Mouse (Mus musculus) heart, adult 2 months (tissue): ENCODE measurements around the gene Popdc2.

ENCODE experiments used
- CTCF ChIP-seq: fragments of 200-600 bp; IDR thresholded peaks from 2 replicates; pipeline ENCODE4 v1.8.1; 2022; ENCODE audit warnings: antibody characterized with exemption, mild to moderate bottlenecking, moderate library complexity
- POLR2A ChIP-seq: fragments of 200-500 bp; IDR thresholded peaks from 2 replicates; pipeline ENCODE4 v1.6.1; 2011; ENCODE audit warnings: mild to moderate bottlenecking, low read depth, low read length, control low read depth; ENCODE audit not compliant: insufficient read depth

- TF ChIP-seq CTCF (no peak), POLR2A (no peak)
Measured at GRCm38 (mm10) chr16:38374379-38375140, 12.6 kb downstream of the Popdc2 start.
